Mouse (Mus musculus) stomach, postnatal 0 days (tissue): ENCODE measurements around the gene Hk2.

Source experiments
- CTCF ChIP-seq: IDR thresholded peaks from 2 replicates; pipeline ENCODE4 v1.5.1; 2016; ENCODE audit warnings: antibody characterized with exemption, low read depth, mild to moderate bottlenecking, moderate library complexity
- EP300 ChIP-seq: optimal IDR thresholded peaks from 2 replicates; pipeline ENCODE3; 2016; ENCODE audit warnings: antibody characterized with exemption

DNA sequence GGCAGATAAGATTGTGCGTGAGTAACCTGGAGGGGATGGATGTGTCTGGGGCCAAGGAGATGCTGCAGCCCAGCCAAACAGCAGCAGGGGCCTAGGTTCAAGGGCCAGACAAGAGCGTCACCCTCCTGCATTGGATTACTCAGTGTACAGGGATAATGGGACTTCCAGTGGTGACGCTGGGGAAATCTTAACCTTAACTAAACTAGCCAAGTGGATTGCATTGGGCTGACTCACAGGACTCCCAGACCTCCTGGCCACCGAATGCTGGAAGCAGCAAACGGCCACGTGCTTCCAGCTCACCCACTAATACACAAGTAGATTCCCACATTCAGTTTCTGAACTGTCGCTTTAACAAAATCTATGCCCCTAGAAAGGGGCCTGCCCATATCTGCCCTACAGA is 18.0 kb downstream of the Hk2 start:
- TF ChIP-seq CTCF (no peak), EP300 (no peak)
